Mouse (Mus musculus) embryonic facial prominence, embryonic 15.5 days (tissue): ENCODE data around the gene Zfp148. TPM values are rescaled to one million over a fixed set of nuclear protein-coding genes. Genes with fewer than 3 reads are reported as not detected.
"Not testable (repeated sequence)": the region's sequence is repeated elsewhere in the genome, so short reads cannot be mapped to it uniquely, and the experiment has no call there.

ENCODE experiments used
- ATAC-seq: fragments of 200-750 bp; cut with Nextera tagmentation; 2 replicates; pipeline ENCODE4 v1.8.0; 2017; ENCODE audit warnings: low read depth, moderate TSS enrichment; ENCODE audit not compliant: insufficient number of reproducible peaks, low FRiP score, low TSS enrichment
- H3K27ac ChIP-seq: fragments of 300-500 bp; sonication (generic); replicated peaks from 2 replicates; pipeline ENCODE4 v1.5.1; 2015; ENCODE audit warnings: mild to moderate bottlenecking, inconsistent platforms
- H3K27me3 ChIP-seq: fragments of 300-500 bp; sonication (generic); 2 replicates; pipeline ENCODE4 v1.6.1; 2015; ENCODE audit warnings: inconsistent platforms
- H3K36me3 ChIP-seq: fragments of 300-500 bp; sonication (generic); 2 replicates; pipeline ENCODE4 v1.6.1; 2015; ENCODE audit warnings: mild to moderate bottlenecking, inconsistent platforms
- H3K4me1 ChIP-seq: fragments of 300-500 bp; sonication (generic); 2 replicates; pipeline ENCODE4 v1.6.1; 2015; ENCODE audit warnings: inconsistent platforms
- H3K4me2 ChIP-seq: fragments of 300-500 bp; sonication (generic); replicated peaks from 2 replicates; pipeline ENCODE4 v1.6.1; 2015; ENCODE audit warnings: mild to moderate bottlenecking, inconsistent platforms
- H3K4me3 ChIP-seq: fragments of 300-500 bp; sonication (generic); replicated peaks from 2 replicates; pipeline ENCODE4 v1.5.1; 2015; ENCODE audit warnings: mild to moderate bottlenecking, inconsistent platforms
- H3K9ac ChIP-seq: fragments of 300-500 bp; sonication (generic); 2 replicates; pipeline ENCODE4 v1.6.1; 2015; ENCODE audit warnings: inconsistent platforms
- H3K9me3 ChIP-seq: fragments of 300-500 bp; sonication (generic); replicated peaks from 2 replicates; pipeline ENCODE4 v1.6.1; 2016; ENCODE audit warnings: inconsistent platforms
- WGBS: fragments of 180-500 bp; shearing (Covaris S2); methylation state at CpG from one replicate; pipeline ENCODE4 v1.1.7; 2015; 5-methylcytosine and 5-hydroxymethylcytosine counted together
- polyA plus RNA-seq: library from polyadenylated mRNA; unstranded; fragments of >200 nt; fragmentation: Nextera tagmentation; extraction: Ambion mirVana; gene quantifications from 2 replicates; pipeline ENCODE4 v1.2.1, GENCODE M21; 2015

Zfp148 gene
- polyA plus RNA-seq, 1 experiment from 2014 or later: 55.3 TPM

DNA sequence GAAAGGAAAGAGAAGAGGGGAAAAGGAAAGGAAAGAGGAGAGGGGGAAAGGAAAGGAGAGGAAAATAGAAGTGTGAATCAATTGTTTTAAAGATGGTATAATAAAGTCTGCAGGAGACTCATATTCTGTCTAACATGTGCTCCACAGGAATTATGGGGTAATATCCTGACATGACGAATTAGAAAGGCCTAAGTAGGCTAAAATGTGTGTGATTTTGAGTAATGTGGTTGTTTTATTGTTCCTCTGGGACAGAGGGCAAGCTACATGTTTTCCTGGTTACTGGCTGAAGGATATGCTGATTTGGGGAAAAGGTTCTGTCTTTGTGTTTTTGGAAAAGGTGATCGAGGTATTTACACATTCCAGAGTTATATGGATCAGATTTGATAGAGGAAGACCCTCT is 128.6 kb downstream of the Zfp148 start:
- H3K4me3 ChIP-seq, ATAC-seq, H3K9ac ChIP-seq, H3K27ac ChIP-seq, H3K4me1 ChIP-seq, H3K9me3 ChIP-seq, H3K4me2 ChIP-seq, H3K27me3 ChIP-seq: not testable (repeated sequence)
- H3K36me3 ChIP-seq: peaks cover 13% of the 10 kb centered on the region; the same call in 1 of the 2 replicates
- 76% methylated on average over 2 of the region's 2 CpGs for WGBS

GRCm38 (mm10) chr16:33510856-33511255 is 130.2 kb downstream of the Zfp148 start:
- not testable (repeated sequence) for H3K27me3 ChIP-seq, H3K4me1 ChIP-seq, H3K27ac ChIP-seq, H3K4me3 ChIP-seq, H3K4me2 ChIP-seq, H3K36me3 ChIP-seq, ATAC-seq, H3K9me3 ChIP-seq, H3K9ac ChIP-seq
- 89% methylated on average over 4 of the region's 4 CpGs for WGBS

GRCm38 (mm10) chr16:33512555-33512954 is 131.9 kb downstream of the Zfp148 start:
- Histone ChIP-seq H3K4me1 (peaks cover 15% of the 10 kb centered on the region), H3K36me3 (no peaks in the 10 kb centered on the region), H3K27ac (no peak overlapping the region), H3K27me3 (no peaks in the 10 kb centered on the region), H3K9me3 (no peaks in the 10 kb centered on the region), H3K9ac (no peak overlapping the region), H3K4me3 (no peak overlapping the region), H3K4me2 (no peak overlapping the region)
- 82% methylated on average over 6 of the region's 6 CpGs for WGBS
- ATAC-seq: no peak

- no peaks in the 10 kb centered on the region for H3K27me3 ChIP-seq
- peak; percentile 59; the same call in 1 of the 2 replicates for ATAC-seq
- peak within 1 kb of the TSS; percentile 3; the same call in 1 of the 2 replicates for H3K9ac ChIP-seq
- H3K4me3 ChIP-seq: peak within 1 kb of the TSS; percentile 41
- H3K9me3 ChIP-seq: no peaks in the 10 kb centered on the region
- no peak within 1 kb of the TSS for H3K27ac ChIP-seq
- H3K4me2 ChIP-seq: peak within 1 kb of the TSS; percentile 86
- WGBS: 4% methylated on average over 27 of the region's 27 CpGs
- no peaks in the 10 kb centered on the region for H3K36me3 ChIP-seq
- peaks cover 17% of the 10 kb centered on the region for H3K4me1 ChIP-seq
These were observed 136.3 kb downstream of the Zfp148 start, which contains the start of gene Slc12a8 for GRCm38 (mm10) chr16:33516807-33517565. Gene Slc12a8, plus strand, starts transcription at chr16:33517328.

DNA sequence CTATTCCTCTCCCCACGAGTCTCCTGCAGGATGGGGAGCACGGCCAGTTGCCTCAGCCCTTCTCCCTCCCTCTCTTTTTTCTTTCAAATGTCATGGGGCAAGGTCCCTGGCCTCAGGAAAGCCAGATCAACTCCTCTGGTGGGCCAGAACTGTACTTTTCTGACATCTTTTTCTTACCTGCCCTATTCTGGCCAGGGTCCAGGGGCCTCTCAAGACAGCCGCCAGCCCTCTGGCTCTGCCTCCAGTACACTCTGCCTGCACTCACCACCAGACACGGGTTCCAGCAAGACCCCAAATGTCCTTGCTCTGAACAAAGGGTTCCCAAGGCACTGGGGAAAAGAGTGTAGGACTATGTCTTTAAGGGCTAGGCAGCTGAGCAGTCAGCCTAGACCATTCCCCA is 137.0 kb downstream of the Zfp148 start:
- H3K4me3 ChIP-seq: peak overlapping the region; percentile 41
- H3K27me3 ChIP-seq: no peaks in the 10 kb centered on the region
- 27% methylated on average over 4 of the region's 4 CpGs for WGBS
- H3K9me3 ChIP-seq: no peaks in the 10 kb centered on the region
- ATAC-seq: no peak; the same call in 1 of the 2 replicates
- H3K27ac ChIP-seq: no peak overlapping the region
- H3K9ac ChIP-seq: peak overlapping the region; percentile 3; the same call in 1 of the 2 replicates
- peaks cover 17% of the 10 kb centered on the region for H3K4me1 ChIP-seq
- no peaks in the 10 kb centered on the region for H3K36me3 ChIP-seq
- H3K4me2 ChIP-seq: peak overlapping the region; percentile 86

- WGBS: 69% methylated on average over 7 of the region's 7 CpGs
- Histone ChIP-seq H3K4me2 (no peak overlapping the region), H3K36me3 (no peaks in the 10 kb centered on the region), H3K27me3 (no peaks in the 10 kb centered on the region), H3K4me1 (peaks cover 17% of the 10 kb centered on the region), H3K9ac (no peak overlapping the region), H3K4me3 (no peak overlapping the region), H3K9me3 (no peaks in the 10 kb centered on the region), H3K27ac (no peak overlapping the region)
- no peak for ATAC-seq
These were observed 137.6 kb downstream of the Zfp148 start for GRCm38 (mm10) chr16:33518236-33518635.

GRCm38 (mm10) chr16:33519916-33520568 is 139.4 kb downstream of the Zfp148 start:
- Histone ChIP-seq H3K9me3 (no peaks in the 10 kb centered on the region), H3K4me1 (peaks cover 17% of the 10 kb centered on the region), H3K36me3 (no peaks in the 10 kb centered on the region), H3K27me3 (no peaks in the 10 kb centered on the region), H3K4me2 (no peak overlapping the region), H3K9ac (no peak overlapping the region), H3K4me3 (no peak overlapping the region), H3K27ac (no peak overlapping the region)
- 77% methylated on average over 6 of the region's 6 CpGs for WGBS
- no peak for ATAC-seq

- WGBS: 68% methylated on average over 4 of the region's 4 CpGs
- Histone ChIP-seq H3K27me3 (no peaks in the 10 kb centered on the region), H3K4me3 (no peak overlapping the region), H3K27ac (no peak overlapping the region), H3K9ac (no peak overlapping the region), H3K4me1 (peaks cover 3% of the 10 kb centered on the region), H3K36me3 (no peaks in the 10 kb centered on the region), H3K4me2 (no peak overlapping the region), H3K9me3 (no peaks in the 10 kb centered on the region)
- ATAC-seq: no peak
These were observed 141.9 kb downstream of the Zfp148 start for GRCm38 (mm10) chr16:33522516-33522915.

- H3K27me3 ChIP-seq: no peaks in the 10 kb centered on the region
- H3K27ac ChIP-seq: no peak overlapping the region
- peaks cover 3% of the 10 kb centered on the region; the same call in 1 of the 2 replicates for H3K9me3 ChIP-seq
These were observed 142.9 kb downstream of the Zfp148 start for GRCm38 (mm10) chr16:33523571-33523970.

GRCm38 (mm10) chr16:33529502-33530454 is 149.1 kb downstream of the Zfp148 start:
- Histone ChIP-seq H3K9me3 (peaks cover 3% of the 10 kb centered on the region; the same call in 1 of the 2 replicates), H3K4me1 (0 out of 2 replicates have a peak, but pooled peaks cover 7% of the 10 kb centered on the region), H3K36me3 (no peaks in the 10 kb centered on the region), H3K27me3 (no peaks in the 10 kb centered on the region), H3K4me3 (no peak overlapping the region), H3K9ac (no peak overlapping the region), H3K4me2 (no peak overlapping the region), H3K27ac (no peak overlapping the region)
- WGBS: 59% methylated on average over 11 of the region's 11 CpGs
- no peak for ATAC-seq

More at GRCm38 (mm10) chr16:33523571-33523970, 142.9 kb downstream of the Zfp148 start:
- no peak for ATAC-seq
- Histone ChIP-seq H3K4me2 (no peak overlapping the region), H3K4me3 (no peak overlapping the region), H3K9ac (no peak overlapping the region), H3K36me3 (no peaks in the 10 kb centered on the region), H3K4me1 (no peaks in the 10 kb centered on the region)
- 71% methylated on average over 10 of the region's 10 CpGs for WGBS
